Mouse (Mus musculus) ovary, postnatal 36 days (tissue): Measurements from ENCODE around the gene Rad51.

Experiments
- DNase-seq: peaks from one replicate; pipeline ENCODE4 v3.0.0; 2022; ENCODE audit warnings: low spot score, mixed read lengths

Rad51 gene

GRCm38 (mm10) chr2:119163999-119164398 is 51.4 kb downstream of the Rad51 start:
- no peak for DNase-seq

GRCm38 (mm10) chr2:119165401-119165800 is 52.8 kb downstream of the Rad51 start:
- no peak for DNase-seq

- peak; percentile 72 for DNase-seq
Observed at GRCm38 (mm10) chr2:119166901-119167865, 54.6 kb downstream of the Rad51 start, which contains the start of gene Gchfr. TSS of gene Gchfr (plus strand) at chr2:119167773.

- no peak for DNase-seq
Observed at GRCm38 (mm10) chr2:119167866-119168256, 55.3 kb downstream of the Rad51 start.

GRCm38 (mm10) chr2:119170282-119170681 is 57.7 kb downstream of the Rad51 start:
- no peak for DNase-seq

GRCm38 (mm10) chr2:119171574-119171973 is 59.0 kb downstream of the Rad51 start:
- DNase-seq: no peak

GRCm38 (mm10) chr2:119172446-119172845 is 59.9 kb downstream of the Rad51 start:
- no peak for DNase-seq

GRCm38 (mm10) chr2:119172862-119173576 is 60.4 kb downstream of the Rad51 start:
- DNase-seq: peak; percentile 61

- DNase-seq: no peak
Observed at GRCm38 (mm10) chr2:119173991-119174651, 61.5 kb downstream of the Rad51 start, which contains the start of gene Gm14137. TSS of gene Gm14137 (plus strand) at chr2:119174509.

- DNase-seq: no peak
Observed at GRCm38 (mm10) chr2:119174866-119175265, 62.3 kb downstream of the Rad51 start.

- no peak for DNase-seq
Observed at GRCm38 (mm10) chr2:119175614-119176013, 63.0 kb downstream of the Rad51 start.

GRCm38 (mm10) chr2:119176761-119177160 is 64.2 kb downstream of the Rad51 start:
- DNase-seq: no peak

GRCm38 (mm10) chr2:119177384-119177939 is 64.9 kb downstream of the Rad51 start:
- DNase-seq: no peak

- DNase-seq: no peak
Observed at GRCm38 (mm10) chr2:119182914-119183313, 70.3 kb downstream of the Rad51 start.

GRCm38 (mm10) chr2:119189029-119189710 is 76.6 kb downstream of the Rad51 start:
- peak; percentile 82 for DNase-seq

- DNase-seq: no peak
Observed at GRCm38 (mm10) chr2:119190969-119191368, 78.4 kb downstream of the Rad51 start.

GRCm38 (mm10) chr2:119194140-119194539 is 81.5 kb downstream of the Rad51 start:
- DNase-seq: no peak

- no peak for DNase-seq
Observed at GRCm38 (mm10) chr2:119196316-119197108, 83.9 kb downstream of the Rad51 start.
